Mouse (Mus musculus): ENCODE measurements around the gene Pecam1. TPM values are rescaled to one million over a fixed set of nuclear protein-coding genes. Genes with fewer than 3 reads are reported as not detected.

Gene Pecam1
- total RNA-seq, 1 experiment, result 83.9 TPM

GRCm38 (mm10) chr11:106615561-106615960 is 134.9 kb downstream of the Pecam1 start:
- Histone ChIP-seq H3K9me3 (ENCODE audit: control insufficient read depth, insufficient read depth, low read depth, low read length) (no peaks in the 10 kb centered on the region), H3K9ac (ENCODE audit: insufficient read depth, low read depth, low read length, poor library complexity, severe bottlenecking) (no peak overlapping the region), H3K36me3 (ENCODE audit: control insufficient read depth, insufficient read depth, low read length, poor library complexity, severe bottlenecking) (no peaks in the 10 kb centered on the region), H3K4me3 (ENCODE audit: insufficient read depth in 1 of 2, low read depth in 1 of 2, low read length in 2 of 2, poor library complexity in 1 of 2, severe bottlenecking in 1 of 2) (no peak overlapping the region), H3K4me1 (ENCODE audit: control insufficient read depth in 2 of 2, insufficient read depth in 2 of 2, low read length in 2 of 2, poor library complexity in 1 of 2) (peaks cover 4 to 5% of the 10 kb centered on the region in 2 experiments; a peak in 3 of 4 replicates), H3K27ac (ENCODE audit: insufficient read depth, low read depth, low read length, poor library complexity, severe bottlenecking) (no peak overlapping the region)
- TF ChIP-seq ZC3H11A (IDR thresholded peaks at IDR 0.05; ENCODE audit: borderline replicate concordance, low read depth, low read length) (no peak), MAFK (IDR thresholded peaks at IDR 0.05; ENCODE audit: insufficient read depth, low read depth, low read length) (no peak), ZNF384 (IDR thresholded peaks at IDR 0.05; ENCODE audit: low read depth, low read length) (no peak), CHD2 (IDR thresholded peaks at IDR 0.05; ENCODE audit: low read depth, low read length) (no peak), HCFC1 (IDR thresholded peaks at IDR 0.05; ENCODE audit: borderline replicate concordance, insufficient read depth, low read length) (no peak)
- in situ Hi-C loops (cut with MboI; ENCODE audit: low sequenced_read_pairs in 2 of 2, unreplicated experiment in 2 of 2), result no loop called here
- no peak for DNase-seq (ENCODE audit: low read depth, low spot score)

- Histone ChIP-seq H3K9ac (ENCODE audit: insufficient read depth, low read depth, low read length, poor library complexity, severe bottlenecking) (no peak overlapping the region), H3K27ac (ENCODE audit: insufficient read depth, low read depth, low read length, poor library complexity, severe bottlenecking) (no peak overlapping the region), H3K4me1 (ENCODE audit: control insufficient read depth in 2 of 2, insufficient read depth in 2 of 2, low read length in 2 of 2, poor library complexity in 1 of 2) (peaks cover 8% of the 10 kb centered on the region in 2 experiments), H3K36me3 (ENCODE audit: control insufficient read depth, insufficient read depth, low read length, poor library complexity, severe bottlenecking) (no peaks in the 10 kb centered on the region), H3K9me3 (ENCODE audit: control insufficient read depth, insufficient read depth, low read depth, low read length) (no peaks in the 10 kb centered on the region), H3K4me3 (ENCODE audit: insufficient read depth in 1 of 2, low read depth in 1 of 2, low read length in 2 of 2, poor library complexity in 1 of 2, severe bottlenecking in 1 of 2) (0 out of 4 replicates have a peak overlapping the region, but pooled peaks of 1 of the 2 experiments have one; percentile 13)
- TF ChIP-seq CHD2 (IDR thresholded peaks at IDR 0.05; ENCODE audit: low read depth, low read length) (no peak), ZNF384 (IDR thresholded peaks at IDR 0.05; ENCODE audit: low read depth, low read length) (no peak), ZC3H11A (IDR thresholded peaks at IDR 0.05; ENCODE audit: borderline replicate concordance, low read depth, low read length) (no peak), MAFK (IDR thresholded peaks at IDR 0.05; ENCODE audit: insufficient read depth, low read depth, low read length) (no peak), HCFC1 (IDR thresholded peaks at IDR 0.05; ENCODE audit: borderline replicate concordance, insufficient read depth, low read length) (no peak)
- in situ Hi-C loops (cut with MboI; ENCODE audit: low sequenced_read_pairs in 2 of 2, unreplicated experiment in 2 of 2), result no loop called here
- DNase-seq (ENCODE audit: low read depth, low spot score), result no peak
Measured at GRCm38 (mm10) chr11:106614339-106614645, 136.1 kb downstream of the Pecam1 start.

- H3K4me3 ChIP-seq (ENCODE audit: insufficient read depth in 1 of 2, low read depth in 1 of 2, low read length in 2 of 2, poor library complexity in 1 of 2, severe bottlenecking in 1 of 2), result peak overlapping the region; percentile 81 to 95
- no peak overlapping the region; the same call in 1 of the 2 replicates for H3K27ac ChIP-seq (ENCODE audit: insufficient read depth, low read depth, low read length, poor library complexity, severe bottlenecking)
- in situ Hi-C loops (cut with MboI; ENCODE audit: low sequenced_read_pairs in 2 of 2, unreplicated experiment in 2 of 2), result no loop called here
- peaks cover 7 to 9% of the 10 kb centered on the region in 2 experiments for H3K4me1 ChIP-seq (ENCODE audit: control insufficient read depth in 2 of 2, insufficient read depth in 2 of 2, low read length in 2 of 2, poor library complexity in 1 of 2)
- no peaks in the 10 kb centered on the region for H3K36me3 ChIP-seq (ENCODE audit: control insufficient read depth, insufficient read depth, low read length, poor library complexity, severe bottlenecking)
- no peak for TF ChIP-seq CHD2 (IDR thresholded peaks at IDR 0.05; ENCODE audit: low read depth, low read length)
- no peak for TF ChIP-seq HCFC1 (IDR thresholded peaks at IDR 0.05; ENCODE audit: borderline replicate concordance, insufficient read depth, low read length)
- TF ChIP-seq ZC3H11A (IDR thresholded peaks at IDR 0.05; ENCODE audit: borderline replicate concordance, low read depth, low read length), result 0 out of 2 replicates have a peak, but pooled peaks have one; percentile 1
- TF ChIP-seq ZNF384 (IDR thresholded peaks at IDR 0.05; ENCODE audit: low read depth, low read length), result peak; percentile 98
- no peak for TF ChIP-seq MAFK (IDR thresholded peaks at IDR 0.05; ENCODE audit: insufficient read depth, low read depth, low read length)
- peak overlapping the region; percentile 44; the same call in 1 of the 2 replicates for H3K9ac ChIP-seq (ENCODE audit: insufficient read depth, low read depth, low read length, poor library complexity, severe bottlenecking)
- no peaks in the 10 kb centered on the region for H3K9me3 ChIP-seq (ENCODE audit: control insufficient read depth, insufficient read depth, low read depth, low read length)
- DNase-seq (ENCODE audit: low read depth, low spot score), result no peak
Measured at GRCm38 (mm10) chr11:106613638-106614338, 136.6 kb downstream of the Pecam1 start.

- Histone ChIP-seq H3K27ac (ENCODE audit: insufficient read depth, low read depth, low read length, poor library complexity, severe bottlenecking) (peak within 1 kb of the TSS; percentile 49; the same call in 1 of the 2 replicates), H3K4me1 (ENCODE audit: control insufficient read depth in 2 of 2, insufficient read depth in 2 of 2, low read length in 2 of 2, poor library complexity in 1 of 2) (peaks cover 7 to 11% of the 10 kb centered on the region in 2 experiments), H3K36me3 (ENCODE audit: control insufficient read depth, insufficient read depth, low read length, poor library complexity, severe bottlenecking) (no peaks in the 10 kb centered on the region), H3K9ac (ENCODE audit: insufficient read depth, low read depth, low read length, poor library complexity, severe bottlenecking) (peak within 1 kb of the TSS; percentile 88), H3K9me3 (ENCODE audit: control insufficient read depth, insufficient read depth, low read depth, low read length) (no peaks in the 10 kb centered on the region), H3K4me3 (ENCODE audit: insufficient read depth in 1 of 2, low read depth in 1 of 2, low read length in 2 of 2, poor library complexity in 1 of 2, severe bottlenecking in 1 of 2) (peak within 1 kb of the TSS; percentile 91 to 95)
- peak; percentile 91 for DNase-seq (ENCODE audit: low read depth, low spot score)
- in situ Hi-C loops (cut with MboI; ENCODE audit: low sequenced_read_pairs in 2 of 2, unreplicated experiment in 2 of 2), result no loop called here
- TF ChIP-seq HCFC1 (IDR thresholded peaks at IDR 0.05; ENCODE audit: borderline replicate concordance, insufficient read depth, low read length), result peak; percentile 84
- 0 out of 2 replicates have a peak, but pooled peaks have one; percentile 50 for TF ChIP-seq CHD2 (IDR thresholded peaks at IDR 0.05; ENCODE audit: low read depth, low read length)
- TF ChIP-seq ZC3H11A (IDR thresholded peaks at IDR 0.05; ENCODE audit: borderline replicate concordance, low read depth, low read length), result 0 out of 2 replicates have a peak, but pooled peaks have one; percentile 14
- peak; percentile 59; the same call in 1 of the 2 replicates for TF ChIP-seq MAFK (IDR thresholded peaks at IDR 0.05; ENCODE audit: insufficient read depth, low read depth, low read length)
- TF ChIP-seq ZNF384 (IDR thresholded peaks at IDR 0.05; ENCODE audit: low read depth, low read length), result peak; percentile 49; the same call in 1 of the 2 replicates
Measured at GRCm38 (mm10) chr11:106612961-106613637, 137.3 kb downstream of the Pecam1 start, which contains the start of gene Tex2. Gene Tex2 (minus strand): TSS chr11:106613423.
